Mouse (Mus musculus) neural tube, embryonic 11.5 days (tissue): ENCODE results near the gene Rasgrp2. TPM values are rescaled to one million over a fixed set of nuclear protein-coding genes. Genes with fewer than 3 reads are reported as not detected.

Source experiments
- ATAC-seq: fragments of 200-750 bp; cut with Nextera tagmentation; 2 replicates; pipeline ENCODE4 v1.8.0; 2017; ENCODE audit warnings: moderate number of reproducible peaks, mild to moderate bottlenecking, moderate TSS enrichment, moderate library complexity; ENCODE audit not compliant: insufficient read depth, low FRiP score, low TSS enrichment
- DNase-seq: peaks from one replicate; pipeline ENCODE4 v3.0.0-alpha.2; 2015; ENCODE audit warnings: low spot score
- H3K27ac ChIP-seq: fragments of 300-500 bp; sonication (generic); 2 replicates; pipeline ENCODE4 v1.5.1; 2014; ENCODE audit warnings: low read depth, mild to moderate bottlenecking, low read length
- H3K27me3 ChIP-seq: fragments of 300-500 bp; sonication (generic); 2 replicates; pipeline ENCODE4 v1.6.1; 2014; ENCODE audit warnings: mild to moderate bottlenecking, low read length, mixed read lengths; ENCODE audit not compliant: control insufficient read depth, insufficient read depth
- H3K36me3 ChIP-seq: fragments of 300-500 bp; sonication (generic); 2 replicates; pipeline ENCODE4 v1.6.1; 2014; ENCODE audit warnings: mild to moderate bottlenecking, low read length, moderate library complexity, mixed read lengths; ENCODE audit not compliant: control insufficient read depth, insufficient read depth
- H3K4me1 ChIP-seq: fragments of 300-500 bp; sonication (generic); 2 replicates; pipeline ENCODE4 v1.6.1; 2014; ENCODE audit warnings: low read length, mixed read lengths; ENCODE audit not compliant: control insufficient read depth, insufficient read depth
- H3K4me2 ChIP-seq: fragments of 300-500 bp; sonication (generic); 2 replicates; pipeline ENCODE4 v1.6.1; 2014; ENCODE audit warnings: low read depth, mild to moderate bottlenecking, moderate library complexity
- H3K4me3 ChIP-seq: fragments of 300-500 bp; sonication (generic); 2 replicates; pipeline ENCODE4 v1.5.1; 2014; ENCODE audit warnings: low read depth, low read length
- H3K9ac ChIP-seq: fragments of 300-500 bp; sonication (generic); 2 replicates; pipeline ENCODE4 v1.6.1; 2014; ENCODE audit warnings: mild to moderate bottlenecking, low read length
- H3K9me3 ChIP-seq: fragments of 300-500 bp; sonication (generic); 2 replicates; pipeline ENCODE4 v1.6.1; 2016; ENCODE audit warnings: low read length; ENCODE audit not compliant: control insufficient read depth
- WGBS: fragments of 180-500 bp; shearing (Covaris S2); extraction: QIAGEN DNeasy Blood & Tissue Kit; methylation state at CpG from one replicate; pipeline ENCODE4 v1.1.7; 2014; 5-methylcytosine and 5-hydroxymethylcytosine counted together
- polyA plus RNA-seq: library from polyadenylated mRNA; unstranded; fragments of >200 nt; fragmentation: Nextera tagmentation; extraction: Ambion mirVana; gene quantifications from 2 replicates; pipeline ENCODE4 v1.2.1, GENCODE M21; 2014

Rasgrp2 gene
- polyA plus RNA-seq, 1 experiment from 2014 or later, result 17.6 TPM

DNA sequence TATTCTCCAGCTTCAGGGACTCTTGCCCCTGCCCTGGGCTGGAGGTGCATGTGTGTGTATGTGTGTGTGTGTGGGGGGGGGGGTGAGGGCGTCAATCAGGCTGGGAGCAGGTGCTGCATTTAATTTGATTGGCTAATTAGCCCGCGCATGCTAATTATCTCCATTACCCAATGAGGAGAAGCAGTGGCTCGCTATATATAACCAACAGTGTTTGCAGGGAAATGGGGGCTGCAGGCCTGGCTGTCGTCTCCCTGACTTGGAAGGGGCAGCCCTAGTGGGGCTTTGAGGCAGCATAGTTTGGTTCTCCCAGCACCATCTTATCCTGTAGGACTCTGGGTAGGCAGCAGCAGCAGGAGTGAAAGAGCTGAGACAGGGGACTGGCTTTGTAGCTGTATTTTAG lies 26.5 kb downstream of the Rasgrp2 start:
- no peak overlapping the region for H3K4me2 ChIP-seq
- no peak for ATAC-seq
- DNase-seq, result no peak
- H3K4me1 ChIP-seq, result peaks cover 11% of the 10 kb centered on the region
- H3K9ac ChIP-seq, result no peak overlapping the region
- H3K4me3 ChIP-seq, result no peak overlapping the region
- H3K9me3 ChIP-seq, result no peaks in the 10 kb centered on the region
- 46% methylated on average over 5 of the region's 5 CpGs for WGBS
- H3K27me3 ChIP-seq, result peaks cover 60% of the 10 kb centered on the region
- no peak overlapping the region for H3K27ac ChIP-seq
- H3K36me3 ChIP-seq, result no peaks in the 10 kb centered on the region

DNA sequence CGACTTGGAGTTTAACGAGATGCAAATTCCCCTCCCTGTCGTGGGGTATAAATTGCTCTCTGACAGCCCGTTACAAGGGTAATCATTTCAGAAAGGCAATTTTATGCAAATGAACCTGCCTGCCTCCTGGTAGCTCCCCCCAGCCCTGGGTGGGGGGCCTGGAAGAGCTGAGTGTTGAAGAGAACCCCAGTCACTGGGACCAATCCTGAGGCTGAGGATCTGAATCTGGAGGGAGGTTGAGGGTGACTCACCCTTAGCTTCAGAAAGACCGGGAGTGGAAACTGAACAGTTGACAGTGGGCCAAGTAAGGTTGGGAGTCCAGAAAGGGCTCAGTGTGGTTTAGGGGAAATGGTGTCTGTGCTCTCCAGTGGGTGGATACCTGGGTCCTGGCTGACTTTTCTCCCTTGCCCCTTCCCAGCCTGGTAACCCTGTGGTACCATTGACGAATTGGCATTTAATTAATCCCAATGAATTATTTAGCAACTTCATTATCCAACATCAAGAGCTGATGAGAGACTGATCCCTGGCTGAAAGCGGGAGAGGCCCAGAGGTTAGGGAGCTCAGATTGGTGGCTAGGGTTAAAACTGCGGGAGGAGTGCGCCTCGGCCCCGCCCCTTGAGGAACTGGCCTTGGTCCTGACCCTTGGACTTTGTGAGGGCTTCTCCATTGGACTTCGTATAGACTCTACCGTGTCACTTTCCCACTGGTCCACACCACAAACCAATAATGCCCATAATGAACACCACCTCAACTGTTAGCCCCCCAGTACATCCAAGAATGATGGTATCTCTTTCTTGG lies 27.8 kb downstream of the Rasgrp2 start:
- Histone ChIP-seq H3K9ac (no peak overlapping the region), H3K9me3 (no peaks in the 10 kb centered on the region), H3K4me3 (no peak overlapping the region), H3K4me2 (no peak overlapping the region), H3K27ac (no peak overlapping the region), H3K4me1 (peaks cover 11% of the 10 kb centered on the region), H3K27me3 (peaks cover 54% of the 10 kb centered on the region), H3K36me3 (no peaks in the 10 kb centered on the region)
- DNase-seq, result peak; percentile 62
- no peak for ATAC-seq
- 17% methylated on average over 13 of the region's 13 CpGs for WGBS

DNA sequence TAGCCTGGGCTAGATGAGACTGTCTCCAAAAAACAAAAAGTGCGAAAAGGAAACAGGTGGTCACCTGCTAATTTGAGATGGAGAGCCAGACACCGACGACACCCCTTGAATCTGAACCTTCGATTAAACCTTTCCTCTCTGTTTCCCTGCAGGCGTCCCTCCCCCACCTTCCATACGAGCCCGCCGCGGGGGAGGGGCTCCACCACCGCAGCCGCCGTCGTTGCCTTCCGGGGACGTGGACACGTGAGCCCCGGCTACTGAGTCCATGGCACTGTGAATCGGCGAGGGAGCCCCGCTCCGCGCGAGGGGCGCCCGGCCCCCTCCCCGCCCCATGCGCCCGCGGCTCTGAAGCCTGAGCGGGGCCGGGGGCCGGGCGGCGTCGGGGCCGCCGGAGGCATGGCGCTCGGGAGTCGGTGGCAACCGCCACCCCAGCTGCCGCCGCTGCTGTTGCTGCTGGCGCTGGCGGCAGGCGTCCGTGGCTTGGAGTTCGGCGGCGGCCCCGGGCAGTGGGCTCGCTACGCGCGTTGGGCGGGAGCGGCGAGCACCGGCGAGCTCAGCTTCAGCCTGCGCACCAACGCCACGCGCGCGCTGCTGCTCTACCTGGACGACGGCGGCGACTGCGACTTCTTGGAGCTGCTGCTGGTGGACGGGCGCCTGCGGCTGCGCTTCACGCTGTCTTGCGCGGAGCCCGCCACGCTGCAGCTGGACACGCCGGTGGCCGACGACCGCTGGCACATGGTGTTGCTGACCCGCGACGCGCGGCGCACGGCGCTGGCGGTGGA lies 28.7 kb downstream of the Rasgrp2 start:
- DNase-seq, result peak; percentile 53
- Histone ChIP-seq H3K36me3 (no peaks in the 10 kb centered on the region), H3K9me3 (no peaks in the 10 kb centered on the region), H3K9ac (no peak overlapping the region), H3K27me3 (peaks cover 54% of the 10 kb centered on the region), H3K4me1 (peaks cover 11% of the 10 kb centered on the region), H3K27ac (no peak overlapping the region), H3K4me3 (peak overlapping the region; percentile 27), H3K4me2 (peak overlapping the region; percentile 60)
- no peak for ATAC-seq
- WGBS, result under 1% methylated on average over 87 of the region's 94 CpGs

DNA sequence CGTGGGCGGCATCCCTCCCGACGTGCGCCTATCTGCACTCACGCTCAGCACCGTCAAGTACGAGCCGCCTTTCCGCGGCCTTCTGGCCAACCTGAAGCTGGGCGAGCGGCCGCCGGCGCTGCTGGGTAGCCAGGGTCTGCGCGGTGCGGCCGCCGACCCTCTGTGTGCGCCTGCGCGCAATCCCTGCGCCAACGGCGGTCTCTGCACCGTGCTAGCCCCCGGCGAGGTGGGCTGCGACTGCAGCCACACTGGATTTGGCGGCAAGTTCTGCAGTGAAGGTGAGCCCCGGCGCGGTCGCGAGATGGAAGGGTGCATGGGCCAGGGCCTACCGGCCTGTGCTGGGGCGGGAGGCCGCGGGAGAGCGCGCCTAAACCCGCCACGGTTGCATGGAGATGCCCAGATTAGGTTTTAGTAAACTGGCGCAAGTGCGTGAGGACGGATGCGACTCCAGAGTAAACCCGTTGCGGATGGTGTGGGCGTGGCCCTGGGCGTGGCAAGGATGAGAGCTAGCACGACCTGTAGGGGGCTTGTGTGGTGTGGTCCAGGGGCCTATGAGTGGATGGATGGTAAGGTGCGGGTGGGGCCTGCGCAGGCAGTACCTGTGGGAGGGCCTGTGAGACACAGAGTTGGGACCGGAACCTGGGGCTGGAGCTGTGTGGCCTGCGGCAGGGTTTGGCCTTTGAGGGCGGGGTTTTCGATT lies 29.5 kb downstream of the Rasgrp2 start:
- ATAC-seq (0 out of 2 replicates have a peak, but pooled peaks have one; percentile 49), DNase-seq (peak; percentile 71)
- H3K9me3 ChIP-seq, result no peaks in the 10 kb centered on the region
- WGBS, result under 1% methylated on average over 60 of the region's 60 CpGs
- peaks cover 49% of the 10 kb centered on the region for H3K27me3 ChIP-seq
- no peak overlapping the region for H3K27ac ChIP-seq
- peaks cover 11% of the 10 kb centered on the region for H3K4me1 ChIP-seq
- H3K4me2 ChIP-seq, result peak overlapping the region; percentile 60
- H3K36me3 ChIP-seq, result no peaks in the 10 kb centered on the region
- H3K4me3 ChIP-seq, result peak overlapping the region; percentile 27
- peak overlapping the region; percentile 18; the same call in 1 of the 2 replicates for H3K9ac ChIP-seq

DNA sequence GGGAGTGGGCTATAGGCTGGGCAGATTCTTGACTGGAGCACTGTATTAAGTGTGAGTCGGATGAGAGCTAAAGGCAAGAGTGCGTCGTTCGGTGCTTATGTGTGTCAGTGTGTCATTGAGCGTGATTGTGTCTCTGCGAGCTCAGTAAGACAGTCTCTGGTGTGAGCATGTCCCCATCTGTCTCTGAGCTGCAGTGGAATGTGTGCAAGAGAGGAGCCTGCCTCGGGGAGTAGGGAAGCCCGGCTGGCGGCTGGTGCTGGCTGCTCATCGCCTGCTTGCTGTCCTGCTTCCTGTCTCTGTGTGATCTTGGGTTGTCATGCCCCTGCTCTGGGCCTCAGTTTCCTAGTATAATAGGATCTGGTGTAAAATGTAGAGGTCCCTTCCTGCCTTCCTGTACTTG lies 43.9 kb downstream of the Rasgrp2 start:
- no peaks in the 10 kb centered on the region for H3K9me3 ChIP-seq
- WGBS, result 75% methylated on average over 10 of the region's 10 CpGs

DNA sequence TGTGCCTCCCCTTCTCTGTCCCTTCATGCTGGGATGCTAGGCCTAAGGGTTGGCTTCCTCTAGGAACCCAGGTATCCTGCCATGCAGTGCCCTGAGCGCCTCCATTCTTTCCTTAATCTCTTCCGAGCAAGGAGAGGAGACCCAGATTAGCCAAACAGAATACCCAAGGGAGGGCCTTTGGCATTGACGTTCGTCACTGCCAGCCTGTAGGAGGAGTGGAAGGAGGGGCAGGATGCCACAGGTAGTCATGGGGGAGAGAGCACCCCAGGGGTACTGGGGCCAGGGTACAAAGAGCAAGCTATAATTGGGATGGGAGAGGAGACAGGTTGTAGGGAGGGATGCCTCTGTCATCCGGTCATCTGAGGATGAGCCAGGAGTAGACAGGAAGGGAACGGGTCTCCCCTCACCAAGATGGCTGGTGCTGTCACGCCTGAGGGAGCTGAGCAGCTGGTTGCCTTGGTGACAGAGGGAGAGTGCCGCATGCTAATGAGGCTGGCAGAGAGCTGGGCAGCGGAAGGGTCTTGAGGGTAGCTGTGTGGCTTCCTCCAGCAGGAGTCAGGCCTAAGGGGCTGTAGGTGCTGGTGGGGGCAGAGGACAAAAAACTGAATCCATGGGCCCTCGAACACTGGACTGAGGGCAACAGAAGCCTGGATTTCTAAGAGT lies 46.8 kb downstream of the Rasgrp2 start:
- no peaks in the 10 kb centered on the region for H3K27me3 ChIP-seq
- no peaks in the 10 kb centered on the region for H3K9me3 ChIP-seq
- H3K4me1 ChIP-seq, result peaks cover 15% of the 10 kb centered on the region
- 0 out of 2 replicates have a peak overlapping the region, but pooled peaks have one; percentile 5 for H3K9ac ChIP-seq
- DNase-seq (peak; percentile 83), ATAC-seq (peak; percentile 93)
- no peak overlapping the region for H3K4me2 ChIP-seq
- no peak overlapping the region for H3K4me3 ChIP-seq
- H3K36me3 ChIP-seq, result no peaks in the 10 kb centered on the region
- 22% methylated on average over 10 of the region's 10 CpGs for WGBS
- no peak overlapping the region for H3K27ac ChIP-seq

More for the DNA sequence above, 43.9 kb downstream of the Rasgrp2 start:
- no peak overlapping the region for H3K4me3 ChIP-seq
- peaks cover 15% of the 10 kb centered on the region for H3K4me1 ChIP-seq
- no peaks in the 10 kb centered on the region for H3K36me3 ChIP-seq
- DNase-seq, result no peak
- H3K27me3 ChIP-seq, result no peaks in the 10 kb centered on the region
- ATAC-seq, result no peak
- no peak overlapping the region for H3K9ac ChIP-seq
- H3K27ac ChIP-seq, result no peak overlapping the region
- no peak overlapping the region for H3K4me2 ChIP-seq

DNA sequence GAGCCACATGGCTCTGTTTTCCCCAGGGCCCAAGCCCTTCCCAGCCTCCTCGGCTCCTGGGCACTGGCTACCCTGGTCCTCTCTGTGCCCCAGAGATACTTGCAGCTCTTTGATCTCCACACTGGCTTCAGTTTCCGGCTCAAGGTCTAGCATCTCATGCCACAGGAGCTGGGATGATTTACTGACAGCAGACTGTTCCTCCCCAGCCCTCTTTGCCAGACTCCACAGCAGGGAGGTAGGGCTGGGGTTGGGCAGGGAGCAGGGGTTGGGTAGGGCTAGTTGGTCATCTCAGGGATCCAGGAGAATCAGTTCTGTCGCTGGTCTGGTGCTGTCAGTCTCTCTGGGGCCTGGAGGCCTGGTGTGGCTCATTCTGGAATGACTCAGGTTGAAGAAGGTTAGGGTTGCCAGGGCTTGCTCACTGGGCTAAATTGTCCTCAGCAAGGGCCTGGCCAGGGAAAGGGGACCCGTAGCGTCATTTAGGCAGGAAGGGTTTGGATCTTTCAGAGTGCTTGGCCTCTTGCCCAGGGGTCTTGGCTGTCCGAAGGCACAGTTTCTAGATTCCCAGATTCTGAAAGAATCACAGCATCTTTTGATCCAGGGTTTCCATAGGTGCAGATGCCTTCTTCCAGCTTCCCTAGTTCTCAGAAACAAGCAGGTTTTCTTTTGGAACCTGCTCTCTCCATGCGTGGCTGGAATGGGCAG lies 47.7 kb downstream of the Rasgrp2 start:
- Histone ChIP-seq H3K9ac (no peak overlapping the region; the same call in 1 of the 2 replicates), H3K9me3 (no peaks in the 10 kb centered on the region), H3K36me3 (no peaks in the 10 kb centered on the region), H3K4me2 (no peak overlapping the region; the same call in 1 of the 2 replicates), H3K4me1 (peaks cover 16% of the 10 kb centered on the region), H3K27me3 (no peaks in the 10 kb centered on the region), H3K4me3 (no peak overlapping the region), H3K27ac (0 out of 2 replicates have a peak overlapping the region, but pooled peaks have one; percentile 30)
- ATAC-seq, result no peak
- DNase-seq, result no peak
- 61% methylated on average over 7 of the region's 7 CpGs for WGBS

DNA sequence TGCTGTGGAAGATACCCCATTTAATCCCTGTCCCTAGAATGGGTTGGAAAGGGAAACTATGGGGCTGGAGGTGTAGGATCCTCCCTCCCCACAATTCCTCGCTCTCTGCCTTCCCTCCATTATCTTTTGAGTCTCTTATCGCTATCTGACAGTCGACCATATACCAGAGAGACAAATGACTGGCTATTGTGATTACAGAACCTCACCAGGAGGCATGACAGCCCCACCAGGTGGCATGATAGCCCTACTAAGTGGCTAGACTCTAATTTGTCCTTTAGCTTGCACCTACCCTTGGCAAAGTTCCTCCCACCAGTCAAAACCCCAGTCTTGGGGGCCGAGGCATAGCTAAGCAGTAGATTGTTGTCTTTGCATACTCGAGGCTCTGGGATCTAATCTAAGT lies 49.6 kb downstream of the Rasgrp2 start:
- Histone ChIP-seq H3K9ac (no peak overlapping the region), H3K4me3 (no peak overlapping the region), H3K27ac (no peak overlapping the region), H3K4me2 (no peak overlapping the region), H3K27me3 (no peaks in the 10 kb centered on the region), H3K9me3 (no peaks in the 10 kb centered on the region), H3K4me1 (peaks cover 25% of the 10 kb centered on the region), H3K36me3 (no peaks in the 10 kb centered on the region)
- ATAC-seq (no peak), DNase-seq (no peak)
- WGBS, result 43% methylated on average over 5 of the region's 5 CpGs
